Mouse (Mus musculus) mouse trophoblast stem cell (cell line): ENCODE measurements around the gene Zbtb33.

Source experiments
- in situ Hi-C, 2 experiments: fragments of 300-500 bp; cut with MseI, MboI; formaldehyde crosslinking; loops; 2 replicates in 1 of 2; 3 replicates in 1 of 2; pipeline ENCODE4 v1.15.1; 2025

The Zbtb33 gene

DNA sequence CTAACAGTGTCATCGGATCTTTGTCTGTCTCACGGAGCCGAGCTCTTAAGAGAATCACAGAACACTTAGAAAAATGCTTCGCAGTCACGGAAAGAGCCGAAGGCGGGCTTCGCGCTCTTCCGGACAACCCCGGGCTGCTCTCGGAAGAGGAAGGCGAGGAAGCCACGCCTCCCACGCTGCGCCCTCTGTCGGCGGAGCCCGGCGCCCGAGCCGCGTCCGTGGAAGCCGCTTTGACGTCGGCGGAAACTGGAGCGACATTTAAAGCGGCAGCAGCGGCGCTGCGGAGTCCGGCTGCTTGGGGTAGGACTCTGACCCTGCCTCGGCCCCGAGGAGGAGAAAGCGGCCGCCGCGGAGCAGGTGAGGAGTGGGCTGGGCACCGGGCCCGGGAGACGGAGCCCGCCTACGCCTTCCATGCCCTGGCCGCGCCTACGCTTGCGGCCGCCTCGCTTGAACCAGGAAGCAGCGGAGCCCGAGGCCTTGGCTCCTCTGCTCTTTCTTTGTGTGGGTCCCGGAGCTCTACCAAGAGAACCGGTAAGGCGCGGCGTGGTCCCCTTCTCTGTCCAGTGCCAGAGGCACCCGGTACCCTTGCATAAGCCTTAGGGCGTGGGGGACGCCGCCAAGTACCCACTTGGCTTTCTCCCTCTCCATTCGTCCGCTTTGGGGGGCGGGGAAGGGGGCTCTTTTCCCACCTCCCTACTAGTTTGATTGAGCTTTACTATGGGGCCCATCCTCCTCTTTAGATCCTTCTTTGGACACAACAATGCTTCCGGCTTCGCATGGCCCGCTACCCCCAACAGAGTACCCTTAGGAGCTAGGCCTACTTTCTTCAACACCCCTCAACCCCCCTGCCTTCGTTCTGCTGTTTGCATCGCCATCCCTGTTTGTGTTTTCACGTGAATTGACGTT lies at the start of gene Zbtb33:
TSS of gene Zbtb33 (plus strand) at position 242 of the 906 bp plus-strand sequence.
- in situ Hi-C loops = no loop called here

DNA sequence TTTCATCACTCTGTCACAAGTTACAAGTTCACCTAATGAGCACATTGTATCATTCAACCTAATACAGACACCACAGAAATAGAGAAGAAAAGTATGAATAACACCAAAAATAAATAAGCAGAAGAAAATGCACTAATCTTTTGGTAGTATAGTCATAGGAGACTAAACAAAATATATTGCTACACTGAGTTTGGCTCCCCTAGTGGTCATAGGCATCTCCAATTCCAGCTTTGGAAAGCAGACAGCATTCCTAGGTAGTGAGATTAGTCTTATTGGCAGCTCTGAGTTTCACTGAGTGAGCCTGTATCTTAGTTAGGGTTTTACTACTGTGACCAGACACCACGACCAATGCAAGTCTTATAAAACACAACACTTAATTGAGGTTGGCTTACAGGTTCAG lies 30.5 kb upstream of the Zbtb33 start:
- in situ Hi-C loops = no loop called here

- in situ Hi-C loops = no loop called here
Measured at GRCm38 (mm10) chrX:38165315-38165714, 24.3 kb upstream of the Zbtb33 start.

DNA sequence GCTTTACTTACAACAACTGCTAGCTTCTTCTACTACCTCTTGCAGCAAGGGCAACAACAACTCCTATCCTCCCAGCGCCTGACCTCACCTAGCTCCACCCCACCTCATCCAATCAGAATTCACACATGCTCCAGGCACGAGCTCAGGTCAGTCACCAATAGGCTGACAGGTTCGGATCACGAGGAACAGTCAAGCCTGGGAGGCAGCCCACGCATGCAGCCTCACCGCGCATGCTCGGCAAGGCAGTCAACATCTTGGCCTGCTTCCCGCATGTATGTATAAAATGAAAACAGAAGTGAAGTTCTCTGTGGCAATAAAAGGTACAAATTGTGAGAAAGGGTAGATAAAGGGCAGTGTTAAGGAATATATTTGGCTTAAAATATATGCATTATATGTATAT lies 23.5 kb upstream of the Zbtb33 start:
- in situ Hi-C loops = no loop called here

- in situ Hi-C loops = no loop called here
Measured at GRCm38 (mm10) chrX:38166592-38166991, 23.0 kb upstream of the Zbtb33 start.

DNA sequence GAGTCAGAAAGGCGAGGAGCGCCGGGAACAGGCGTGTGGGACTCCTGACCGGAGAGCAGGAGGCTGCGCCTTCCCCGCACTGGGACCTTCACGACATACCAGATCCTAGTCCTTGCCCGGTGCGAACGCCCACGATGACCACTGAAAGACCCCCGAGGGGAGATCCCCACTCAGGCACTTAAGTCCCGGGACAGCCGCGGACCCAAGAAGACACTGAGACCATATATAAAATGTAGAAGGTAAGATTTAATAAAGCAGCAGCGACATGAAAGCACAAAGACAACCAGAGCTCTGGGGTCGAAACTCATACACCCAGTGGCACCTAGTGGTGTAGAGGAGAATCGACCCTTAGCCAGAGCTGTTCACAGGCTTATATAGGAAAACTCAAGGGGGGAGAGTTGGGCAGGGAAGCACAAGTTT lies 9.7 kb upstream of the Zbtb33 start:
- in situ Hi-C loops = loop anchor here (10.0 kb wide), 1 partner anchor 95 kb away; the partner anchor contains the start of gene Rhox11 (in 2 of the 2)

- in situ Hi-C loops = no loop called here
Measured at GRCm38 (mm10) chrX:38180656-38181607, 8.7 kb upstream of the Zbtb33 start.

- in situ Hi-C loops = no loop called here
Measured at GRCm38 (mm10) chrX:38181608-38182258, 7.9 kb upstream of the Zbtb33 start.

DNA sequence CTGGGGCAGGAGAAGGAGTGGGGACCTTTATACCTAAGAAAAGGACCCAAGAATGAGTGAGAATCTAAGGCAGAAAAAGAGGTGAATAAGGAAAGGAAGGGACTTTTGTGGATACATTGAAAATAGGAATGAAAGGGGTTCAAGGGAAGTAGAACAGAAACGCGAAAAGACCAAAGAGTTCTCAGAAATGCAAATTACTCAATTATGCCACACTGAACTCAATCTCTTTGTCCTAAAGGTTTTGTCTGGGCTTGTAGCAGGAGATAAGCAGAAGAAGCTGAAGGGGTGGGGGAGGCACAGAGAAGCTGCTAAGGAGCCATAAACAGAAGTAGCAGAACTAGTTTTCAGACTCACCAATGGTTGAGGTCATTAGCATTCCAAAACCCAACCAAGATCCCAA lies 4.1 kb upstream of the Zbtb33 start:
- in situ Hi-C loops = no loop called here

DNA sequence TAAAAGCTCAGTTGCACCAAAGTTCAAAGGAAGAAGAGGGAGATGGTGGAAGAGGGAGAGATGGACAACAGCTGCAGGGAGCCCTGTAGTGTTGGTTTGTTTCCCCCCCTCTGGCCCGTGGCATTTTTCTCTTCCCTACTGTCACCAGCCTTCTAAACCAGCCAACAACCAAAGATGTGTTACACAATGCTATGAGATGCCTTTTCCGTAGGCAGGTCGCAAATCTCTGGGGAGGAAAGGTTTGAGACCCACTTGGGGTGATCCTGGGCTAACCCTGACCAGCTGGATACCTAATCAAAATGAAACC lies 818 bp downstream of the Zbtb33 start:
- in situ Hi-C loops = no loop called here

DNA sequence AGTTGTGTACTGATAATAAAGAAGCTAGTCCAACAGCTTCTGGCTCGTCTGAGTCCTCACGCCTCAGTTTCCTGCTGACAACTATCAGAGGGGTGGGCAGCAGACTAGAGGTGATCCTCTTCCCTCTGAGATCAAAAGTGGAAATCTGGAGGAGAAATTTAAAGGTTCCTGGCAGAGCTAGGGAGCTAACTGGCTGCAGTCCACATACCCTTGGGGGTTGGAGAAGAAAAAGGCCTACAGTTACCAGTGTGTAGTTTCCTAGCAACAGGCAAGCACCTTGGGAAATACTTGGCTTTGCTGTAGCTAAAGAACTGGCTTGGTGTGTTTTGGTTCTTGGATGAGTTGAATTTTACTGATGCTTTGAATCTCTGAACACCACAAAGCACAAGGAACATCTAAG lies 12.2 kb downstream of the Zbtb33 start:
- in situ Hi-C loops = no loop called here

GRCm38 (mm10) chrX:38207392-38207791 lies 17.8 kb downstream of the Zbtb33 start:
- in situ Hi-C loops = no loop called here

DNA sequence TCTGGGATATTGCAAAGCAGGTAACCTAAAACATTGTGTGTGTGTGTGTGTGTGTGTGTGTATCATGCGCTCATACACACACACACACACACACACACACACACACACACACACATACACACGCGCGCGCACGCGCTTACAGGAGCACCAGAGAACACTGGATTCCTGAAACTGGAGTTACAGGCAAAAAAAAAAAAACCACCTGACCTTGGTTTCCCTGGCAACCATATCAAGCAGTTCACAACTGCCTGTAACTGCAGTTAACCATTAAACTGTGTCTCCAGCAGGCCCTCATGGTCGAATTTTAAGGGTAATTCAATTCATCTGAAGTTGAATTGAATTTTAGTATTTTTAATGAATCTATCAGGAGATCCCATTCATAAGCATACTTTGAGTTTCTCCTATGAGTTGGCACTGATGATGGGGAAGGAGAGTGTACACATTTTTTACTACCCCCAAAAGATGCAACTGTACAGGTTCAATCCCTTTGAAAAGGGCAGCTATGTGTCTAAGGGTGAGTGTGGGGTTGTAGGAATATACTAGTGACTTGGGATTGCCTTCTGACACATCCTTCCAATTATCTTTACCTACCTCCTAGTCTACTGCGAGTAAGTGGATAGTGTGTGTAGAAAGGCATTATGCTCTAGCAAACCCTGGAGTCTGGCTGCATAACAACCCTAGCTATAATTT lies 27.5 kb downstream of the Zbtb33 start:
- in situ Hi-C loops = no loop called here

DNA sequence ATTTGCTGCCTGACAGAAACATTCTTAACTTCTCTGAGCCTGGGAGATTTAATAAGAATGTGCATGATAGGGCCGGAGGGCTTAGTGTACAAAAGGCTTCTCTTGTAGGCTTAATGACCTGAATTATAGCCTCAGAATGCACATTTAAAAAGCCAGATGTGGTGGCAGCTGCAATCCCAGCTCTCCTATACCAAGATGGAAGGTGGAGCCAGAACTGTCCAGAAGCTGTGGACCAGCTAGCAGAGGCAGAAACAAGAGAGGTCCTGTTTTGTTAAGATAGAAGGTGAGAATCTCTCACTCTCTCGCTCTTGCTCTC lies 28.0 kb downstream of the Zbtb33 start:
- in situ Hi-C loops = no loop called here

- in situ Hi-C loops = no loop called here
Measured at GRCm38 (mm10) chrX:38222757-38223156, 33.2 kb downstream of the Zbtb33 start.

- in situ Hi-C loops = no loop called here
Measured at GRCm38 (mm10) chrX:38229888-38230287, 40.3 kb downstream of the Zbtb33 start.

DNA sequence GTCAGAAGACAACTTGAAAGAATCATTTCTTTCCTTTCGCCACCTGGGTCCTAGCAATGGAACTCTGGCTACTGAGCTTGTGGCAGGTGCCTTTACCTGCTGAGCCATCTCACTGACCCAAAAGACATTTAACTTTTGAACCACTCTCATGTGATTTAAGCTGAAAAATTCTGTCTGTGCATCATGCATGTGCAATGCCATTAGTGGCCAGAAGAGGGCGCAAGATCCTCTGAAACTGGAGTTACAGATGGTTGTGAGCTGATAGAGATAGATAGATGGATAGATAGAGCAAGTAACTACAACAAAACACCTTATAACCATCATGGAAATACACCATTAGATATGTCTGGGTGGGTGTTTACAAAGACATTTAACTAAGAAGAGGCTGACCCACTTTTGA lies 48.1 kb downstream of the Zbtb33 start:
- in situ Hi-C loops = no loop called here
